Mouse (Mus musculus): Measurements from ENCODE around the gene Chpf. TPM values are rescaled to one million over a fixed set of nuclear protein-coding genes. Genes with fewer than 3 reads are reported as not detected.

Chpf gene
- polyA plus RNA-seq, 1 experiment from 2014 or later, result 21.3 TPM

GRCm38 (mm10) chr1:75477264-75477965, 1.7 kb downstream of the Chpf start:
- H3K4me1 ChIP-seq (replicated peaks; ENCODE audit: control insufficient read depth, insufficient read depth, low read length), result peaks cover 15% of the 10 kb centered on the region; the same call in 1 of the 2 replicates
- no peak overlapping the region for H3K27ac ChIP-seq (ENCODE audit: low read depth, low read length)
- H3K27me3 ChIP-seq (ENCODE audit: control insufficient read depth, insufficient read depth, low read length), result peaks cover 8% of the 10 kb centered on the region
- 10% methylated on average over 35 of the region's 35 CpGs for WGBS
- H3K9ac ChIP-seq (ENCODE audit: low read length), result peak overlapping the region; percentile 20; the same call in 1 of the 2 replicates
- no peaks in the 10 kb centered on the region for H3K9me3 ChIP-seq (ENCODE audit: control insufficient read depth, low read length)
- peak overlapping the region; percentile 83 for H3K4me2 ChIP-seq (ENCODE audit: low read depth, low read length, severe bottlenecking)
- no peaks in the 10 kb centered on the region; the same call in 1 of the 2 replicates for H3K36me3 ChIP-seq (ENCODE audit: control insufficient read depth, insufficient read depth, low read length)
- ATAC-seq (replicated peaks; ENCODE audit: low FRiP score), result 0 out of 2 replicates have a peak, but pooled peaks have one; percentile 12
- H3K4me3 ChIP-seq (ENCODE audit: low read depth, low read length), result peak overlapping the region; percentile 82
- peak; percentile 92 for DNase-seq (ENCODE audit: low spot score)

- no peaks in the 10 kb centered on the region for H3K9me3 ChIP-seq (ENCODE audit: control insufficient read depth, low read length)
- H3K27ac ChIP-seq (ENCODE audit: low read depth, low read length), result no peak overlapping the region
- DNase-seq (ENCODE audit: low spot score) (no peak), ATAC-seq (replicated peaks; ENCODE audit: low FRiP score) (no peak)
- WGBS, result 93% methylated on average over 11 of the region's 11 CpGs
- H3K4me1 ChIP-seq (replicated peaks; ENCODE audit: control insufficient read depth, insufficient read depth, low read length), result peaks cover 15% of the 10 kb centered on the region; the same call in 1 of the 2 replicates
- no peak overlapping the region for H3K4me2 ChIP-seq (ENCODE audit: low read depth, low read length, severe bottlenecking)
- H3K4me3 ChIP-seq (ENCODE audit: low read depth, low read length), result no peak overlapping the region
- H3K36me3 ChIP-seq (ENCODE audit: control insufficient read depth, insufficient read depth, low read length), result no peaks in the 10 kb centered on the region; the same call in 1 of the 2 replicates
- no peak overlapping the region for H3K9ac ChIP-seq (ENCODE audit: low read length)
- peaks cover 7% of the 10 kb centered on the region for H3K27me3 ChIP-seq (ENCODE audit: control insufficient read depth, insufficient read depth, low read length)
Observed at GRCm38 (mm10) chr1:75476441-75476840, 2.7 kb downstream of the Chpf start.

GRCm38 (mm10) chr1:75469287-75469825, 9.8 kb downstream of the Chpf start:
- Histone ChIP-seq H3K27ac (ENCODE audit: low read depth, low read length) (no peak overlapping the region), H3K4me3 (ENCODE audit: low read depth, low read length) (no peak overlapping the region), H3K27me3 (ENCODE audit: control insufficient read depth, insufficient read depth, low read length) (peaks cover 2% of the 10 kb centered on the region; the same call in 1 of the 2 replicates), H3K4me2 (ENCODE audit: low read depth, low read length, severe bottlenecking) (no peak overlapping the region), H3K9ac (ENCODE audit: low read length) (no peak overlapping the region), H3K4me1 (replicated peaks; ENCODE audit: control insufficient read depth, insufficient read depth, low read length) (peaks cover 3% of the 10 kb centered on the region; the same call in 1 of the 2 replicates), H3K9me3 (ENCODE audit: control insufficient read depth, low read length) (no peaks in the 10 kb centered on the region), H3K36me3 (ENCODE audit: control insufficient read depth, insufficient read depth, low read length) (no peaks in the 10 kb centered on the region; the same call in 1 of the 2 replicates)
- no peak for ATAC-seq (replicated peaks; ENCODE audit: low FRiP score)
- WGBS, result 85% methylated on average over 17 of the region's 17 CpGs
- DNase-seq (ENCODE audit: low spot score), result peak; percentile 47

GRCm38 (mm10) chr1:75467215-75467927, 11.7 kb downstream of the Chpf start:
- Histone ChIP-seq H3K27me3 (ENCODE audit: control insufficient read depth, insufficient read depth, low read length) (peaks cover 2% of the 10 kb centered on the region; the same call in 1 of the 2 replicates), H3K4me2 (ENCODE audit: low read depth, low read length, severe bottlenecking) (no peak overlapping the region), H3K9ac (ENCODE audit: low read length) (no peak overlapping the region; the same call in 1 of the 2 replicates), H3K4me3 (ENCODE audit: low read depth, low read length) (no peak overlapping the region), H3K9me3 (ENCODE audit: control insufficient read depth, low read length) (no peaks in the 10 kb centered on the region), H3K27ac (ENCODE audit: low read depth, low read length) (no peak overlapping the region), H3K4me1 (replicated peaks; ENCODE audit: control insufficient read depth, insufficient read depth, low read length) (peaks cover 3% of the 10 kb centered on the region; the same call in 1 of the 2 replicates), H3K36me3 (ENCODE audit: control insufficient read depth, insufficient read depth, low read length) (no peaks in the 10 kb centered on the region)
- DNase-seq (ENCODE audit: low spot score), result peak; percentile 88
- 7% methylated on average over 14 of the region's 14 CpGs for WGBS
- peak; percentile 80 for ATAC-seq (replicated peaks; ENCODE audit: low FRiP score)

- Histone ChIP-seq H3K4me1 (replicated peaks; ENCODE audit: control insufficient read depth, insufficient read depth, low read length) (peaks cover 3% of the 10 kb centered on the region; the same call in 1 of the 2 replicates), H3K27me3 (ENCODE audit: control insufficient read depth, insufficient read depth, low read length) (peaks cover 8% of the 10 kb centered on the region; the same call in 1 of the 2 replicates), H3K27ac (ENCODE audit: low read depth, low read length) (no peak overlapping the region), H3K9me3 (ENCODE audit: control insufficient read depth, low read length) (no peaks in the 10 kb centered on the region), H3K4me3 (ENCODE audit: low read depth, low read length) (no peak overlapping the region), H3K9ac (ENCODE audit: low read length) (peak overlapping the region; percentile 13; the same call in 1 of the 2 replicates), H3K36me3 (ENCODE audit: control insufficient read depth, insufficient read depth, low read length) (no peaks in the 10 kb centered on the region), H3K4me2 (ENCODE audit: low read depth, low read length, severe bottlenecking) (no peak overlapping the region)
- ATAC-seq (replicated peaks; ENCODE audit: low FRiP score) (no peak), DNase-seq (ENCODE audit: low spot score) (peak; percentile 44)
- 66% methylated on average over 5 of the region's 5 CpGs for WGBS
Observed at GRCm38 (mm10) chr1:75463652-75464204, 15.4 kb downstream of the Chpf start.

- Histone ChIP-seq H3K4me1 (replicated peaks; ENCODE audit: control insufficient read depth, insufficient read depth, low read length) (peaks cover 9% of the 10 kb centered on the region), H3K36me3 (ENCODE audit: control insufficient read depth, insufficient read depth, low read length) (no peaks in the 10 kb centered on the region), H3K27ac (ENCODE audit: low read depth, low read length) (no peak overlapping the region), H3K9me3 (ENCODE audit: control insufficient read depth, low read length) (no peaks in the 10 kb centered on the region), H3K4me2 (ENCODE audit: low read depth, low read length, severe bottlenecking) (no peak overlapping the region), H3K4me3 (ENCODE audit: low read depth, low read length) (no peak overlapping the region), H3K27me3 (ENCODE audit: control insufficient read depth, insufficient read depth, low read length) (peaks cover 10% of the 10 kb centered on the region; the same call in 1 of the 2 replicates), H3K9ac (ENCODE audit: low read length) (no peak overlapping the region)
- DNase-seq (ENCODE audit: low spot score) (no peak), ATAC-seq (replicated peaks; ENCODE audit: low FRiP score) (no peak)
- WGBS, result 21% methylated on average over 1 of the region's 1 CpGs
Observed at GRCm38 (mm10) chr1:75462636-75463035, 16.5 kb downstream of the Chpf start.

GRCm38 (mm10) chr1:75460297-75460696, 18.8 kb downstream of the Chpf start:
- Histone ChIP-seq H3K4me2 (ENCODE audit: low read depth, low read length, severe bottlenecking) (no peak overlapping the region), H3K27me3 (ENCODE audit: control insufficient read depth, insufficient read depth, low read length) (peaks cover 17% of the 10 kb centered on the region; the same call in 1 of the 2 replicates), H3K4me3 (ENCODE audit: low read depth, low read length) (no peak overlapping the region)

More at GRCm38 (mm10) chr1:75460297-75460696, 18.8 kb downstream of the Chpf start:
- Histone ChIP-seq H3K36me3 (ENCODE audit: control insufficient read depth, insufficient read depth, low read length) (no peaks in the 10 kb centered on the region), H3K27ac (ENCODE audit: low read depth, low read length) (no peak overlapping the region), H3K9me3 (ENCODE audit: control insufficient read depth, low read length) (no peaks in the 10 kb centered on the region), H3K4me1 (replicated peaks; ENCODE audit: control insufficient read depth, insufficient read depth, low read length) (peaks cover 19% of the 10 kb centered on the region), H3K9ac (ENCODE audit: low read length) (no peak overlapping the region)
- ATAC-seq (replicated peaks; ENCODE audit: low FRiP score), result no peak
- DNase-seq (ENCODE audit: low spot score), result no peak
- WGBS, result 84% methylated on average over 7 of the region's 7 CpGs

Measured in forebrain, embryonic 11.5 days (tissue).